ENCODE assay signal across 8 mouse cellular contexts in genomic region chr15:79723439-79723838, GRCm38 (mm10). TPM values are rescaled to one million over a fixed set of nuclear protein-coding genes. Genes with fewer than 3 reads are reported as not detected.
DNase-seq lines count a peak whose midpoint lies in the region; ATAC-seq and TF ChIP-seq lines count a peak whose summit lies in the region.

No protein-coding gene starts in this region.

- H3K27me3 ChIP-seq in kidney, embryonic 15.5 days, result no peaks in the 10 kb centered on the region
- H3K27me3 ChIP-seq in forebrain, postnatal 0 days (ENCODE audit: insufficient read depth, low read length), result no peaks in the 10 kb centered on the region
- no peaks in the 10 kb centered on the region for H3K27me3 ChIP-seq in liver, embryonic 14.5 days (ENCODE audit: control insufficient read depth, insufficient read depth, low read length)

- H3K4me2 ChIP-seq in kidney, embryonic 15.5 days, result no peak overlapping the region
- no peak overlapping the region for H3K4me2 ChIP-seq in forebrain, postnatal 0 days (ENCODE audit: low read depth)
- no peak overlapping the region for H3K4me2 ChIP-seq in liver, embryonic 14.5 days (ENCODE audit: low read depth)

- H3K4me1 ChIP-seq in kidney, embryonic 15.5 days, result no peaks in the 10 kb centered on the region
- H3K4me1 ChIP-seq in forebrain, postnatal 0 days (ENCODE audit: insufficient read depth), result no peaks in the 10 kb centered on the region
- no peaks in the 10 kb centered on the region for H3K4me1 ChIP-seq in liver, embryonic 14.5 days (replicated peaks; ENCODE audit: control insufficient read depth in 2 of 2, insufficient read depth in 2 of 2, low read length in 1 of 2)

- no peak overlapping the region for H3K9ac ChIP-seq in kidney, embryonic 15.5 days
- no peak overlapping the region for H3K9ac ChIP-seq in forebrain, postnatal 0 days
- no peak overlapping the region for H3K9ac ChIP-seq in liver, embryonic 14.5 days (replicated peaks)

- 6% methylated on average over 1 of the region's 1 CpGs for WGBS in kidney, embryonic 15.5 days
- 35% methylated on average over 1 of the region's 1 CpGs for WGBS in forebrain, postnatal 0 days
- 24% methylated on average over 1 of the region's 1 CpGs for WGBS in liver, embryonic 14.5 days (ENCODE audit: insufficient replicate concordance)

- no peaks in the 10 kb centered on the region for H3K9me3 ChIP-seq in kidney, embryonic 15.5 days (replicated peaks)
- no peaks in the 10 kb centered on the region for H3K9me3 ChIP-seq in forebrain, postnatal 0 days (ENCODE audit: low read length)
- no peaks in the 10 kb centered on the region for H3K9me3 ChIP-seq in liver, embryonic 14.5 days (ENCODE audit: control insufficient read depth, low read length)

- H3K4me3 ChIP-seq in kidney, embryonic 15.5 days (replicated peaks), result no peak overlapping the region
- no peak overlapping the region for H3K4me3 ChIP-seq in forebrain, postnatal 0 days (ENCODE audit: low read depth, low read length)
- no peak overlapping the region for H3K4me3 ChIP-seq in liver, embryonic 14.5 days (ENCODE audit: insufficient read depth in 1 of 2, low read depth in 2 of 2, low read length in 2 of 2)

- ATAC-seq in kidney, embryonic 15.5 days (replicated peaks; ENCODE audit: low FRiP score), result no peak
- ATAC-seq in forebrain, postnatal 0 days, result peak; percentile 43
- ATAC-seq in liver, embryonic 14.5 days (ENCODE audit: insufficient read depth), result no peak

- TF ChIP-seq EP300 in liver, embryonic 14.5 days (IDR thresholded peaks at IDR 0.05; ENCODE audit: low read depth), result no peak

- peak; percentile 62 for TF ChIP-seq CTCF in forebrain, postnatal 0 days (IDR thresholded peaks at IDR 0.05; ENCODE audit: low read depth)
- TF ChIP-seq CTCF in liver, embryonic 14.5 days (IDR thresholded peaks at IDR 0.05; ENCODE audit: low read depth), result peak; percentile 76

- H3K36me3 ChIP-seq in kidney, embryonic 15.5 days, result peaks cover 71% of the 10 kb centered on the region
- H3K36me3 ChIP-seq in forebrain, postnatal 0 days (ENCODE audit: insufficient read depth), result peaks cover 69% of the 10 kb centered on the region
- H3K36me3 ChIP-seq in liver, embryonic 14.5 days (replicated peaks; ENCODE audit: control insufficient read depth, insufficient read depth, low read depth), result peaks cover 28% of the 10 kb centered on the region

- H3K27ac ChIP-seq in kidney, embryonic 15.5 days, result no peak overlapping the region
- H3K27ac ChIP-seq in forebrain, postnatal 0 days (ENCODE audit: low read depth, low read length), result 0 out of 2 replicates have a peak overlapping the region, but pooled peaks have one; percentile 29
- no peak overlapping the region for H3K27ac ChIP-seq in liver, embryonic 14.5 days

- DNase-seq in kidney, adult 11 months, result peak; percentile 60
- DNase-seq in CD4-positive helper T cell, adult 2 months (ENCODE audit: low read depth, low spot score), result peak; percentile 59
- DNase-seq in MN1 (ENCODE audit: low spot score), result peak; percentile 32
- DNase-seq in forebrain, postnatal 0 days, result peak; percentile 25
- no peak for DNase-seq in liver, embryonic 14.5 days (ENCODE audit: low read depth in 3 of 3, low spot score in 3 of 3)
- DNase-seq in retina, postnatal 1 day, result peak; percentile 44
- no peak for DNase-seq in Muller cell, postnatal 12 days (ENCODE audit: inconsistent ontology term)

RNA-seq across cellular contexts. Expression of gene Sun2, which starts 18.9 kb away (rescaled TPM):
- 5.7 and 5.9 TPM in 2 replicates for polyA plus RNA-seq in kidney, embryonic 15.5 days (2015; fragmentation: Nextera tagmentation; extraction: Ambion mirVana)
- total RNA-seq in forebrain, postnatal 0 days (2014; rRNA removed), result 43.0 and 56.4 TPM in 2 replicates
- polyA plus RNA-seq in forebrain, postnatal 0 days (2015; fragmentation: Nextera tagmentation; extraction: Ambion mirVana), result 2.3 and 3.7 TPM in 2 replicates
- polyA plus RNA-seq in liver, embryonic 14.5 days (2012; rRNA removed), result 6.2 and 7.0 TPM in 2 replicates
- polyA plus RNA-seq in liver, embryonic 14.5 days (2014; fragmentation: Nextera tagmentation; extraction: Ambion mirVana), result 1.6 TPM in 2 replicates

RNA-seq across cellular contexts. Expression of gene Gtpbp1, which starts 32.8 kb away (rescaled TPM):
- 32.6 and 36.5 TPM in 2 replicates for polyA plus RNA-seq in kidney, embryonic 15.5 days (2015; fragmentation: Nextera tagmentation; extraction: Ambion mirVana)
- total RNA-seq in forebrain, postnatal 0 days (2014; rRNA removed), result 74.2 and 78.1 TPM in 2 replicates
- polyA plus RNA-seq in forebrain, postnatal 0 days (2015; fragmentation: Nextera tagmentation; extraction: Ambion mirVana), result 43.4 and 47.6 TPM in 2 replicates
- polyA plus RNA-seq in liver, embryonic 14.5 days (2012; rRNA removed), result 23.5 and 23.7 TPM in 2 replicates
- polyA plus RNA-seq in liver, embryonic 14.5 days (2014; fragmentation: Nextera tagmentation; extraction: Ambion mirVana), result 22.6 and 28.2 TPM in 2 replicates

RNA-seq across cellular contexts. Expression of gene Josd1, which starts 35.7 kb away (rescaled TPM):
- 19.0 and 21.1 TPM in 2 replicates for polyA plus RNA-seq in kidney, embryonic 15.5 days (2015; fragmentation: Nextera tagmentation; extraction: Ambion mirVana)
- 49.2 and 54.1 TPM in 2 replicates for total RNA-seq in forebrain, postnatal 0 days (2014; rRNA removed)
- polyA plus RNA-seq in forebrain, postnatal 0 days (2015; fragmentation: Nextera tagmentation; extraction: Ambion mirVana), result 18.6 and 20.2 TPM in 2 replicates
- polyA plus RNA-seq in liver, embryonic 14.5 days (2012; rRNA removed), result 19.7 and 21.4 TPM in 2 replicates
- polyA plus RNA-seq in liver, embryonic 14.5 days (2014; fragmentation: Nextera tagmentation; extraction: Ambion mirVana), result 13.0 and 13.2 TPM in 2 replicates

RNA-seq across cellular contexts. Expression of gene Tomm22, which starts 52.8 kb away (rescaled TPM):
- 249 and 266 TPM in 2 replicates for polyA plus RNA-seq in kidney, embryonic 15.5 days (2015; fragmentation: Nextera tagmentation; extraction: Ambion mirVana)
- 132 and 167 TPM in 2 replicates for total RNA-seq in forebrain, postnatal 0 days (2014; rRNA removed)
- 248 and 266 TPM in 2 replicates for polyA plus RNA-seq in forebrain, postnatal 0 days (2015; fragmentation: Nextera tagmentation; extraction: Ambion mirVana)
- 51.1 and 58.4 TPM in 2 replicates for polyA plus RNA-seq in liver, embryonic 14.5 days (2012; rRNA removed)
- 142 and 148 TPM in 2 replicates for polyA plus RNA-seq in liver, embryonic 14.5 days (2014; fragmentation: Nextera tagmentation; extraction: Ambion mirVana)

RNA-seq across cellular contexts. Expression of gene Dnal4, which starts 54.2 kb away (rescaled TPM):
- 58.3 and 67.4 TPM in 2 replicates for polyA plus RNA-seq in kidney, embryonic 15.5 days (2015; fragmentation: Nextera tagmentation; extraction: Ambion mirVana)
- total RNA-seq in forebrain, postnatal 0 days (2014; rRNA removed), result 58.3 and 59.2 TPM in 2 replicates
- polyA plus RNA-seq in forebrain, postnatal 0 days (2015; fragmentation: Nextera tagmentation; extraction: Ambion mirVana), result 81.5 and 94.5 TPM in 2 replicates
- 5.5 TPM in 2 replicates for polyA plus RNA-seq in liver, embryonic 14.5 days (2012; rRNA removed)
- 6.3 and 6.8 TPM in 2 replicates for polyA plus RNA-seq in liver, embryonic 14.5 days (2014; fragmentation: Nextera tagmentation; extraction: Ambion mirVana)

Comparison
In these comparisons a context has a peak if more than half of its experiments do, and no peak if none do; other contexts are left out.
1. DNase-seq: peak in kidney, adult 11 months (single experiment), CD4-positive helper T cell, adult 2 months (single experiment), MN1 (single experiment), forebrain, postnatal 0 days (single experiment) and retina, postnatal 1 day (single experiment); none in liver, embryonic 14.5 days (0 of 3) and Muller cell, postnatal 12 days (single experiment).